Mouse (Mus musculus): Measurements from ENCODE around the gene Gpr61. TPM values are rescaled to one million over a fixed set of nuclear protein-coding genes. Genes with fewer than 3 reads are reported as not detected.
A peak's percentile ranks its signal among the peaks of the same experiment; 100 is the strongest.

The Gpr61 gene
- polyA plus RNA-seq, 1 experiment from 2014 or later: 0.12 TPM

- H3K9me3 ChIP-seq (replicated peaks; ENCODE audit: control insufficient read depth, low read length): no peaks in the 10 kb centered on the region
- no peak overlapping the region for H3K27ac ChIP-seq (ENCODE audit: low read length)
- H3K4me3 ChIP-seq (ENCODE audit: low read length): no peak overlapping the region
- peaks cover 5% of the 10 kb centered on the region for H3K36me3 ChIP-seq (ENCODE audit: control insufficient read depth, insufficient read depth)
- 59% methylated on average over 1 of the region's 1 CpGs for WGBS
- ATAC-seq (replicated peaks; ENCODE audit: extremely low read depth, insufficient read depth, low FRiP score): no peak
- 0 out of 2 replicates have a peak, but pooled peaks cover 3% of the 10 kb centered on the region for H3K4me1 ChIP-seq (ENCODE audit: control insufficient read depth, insufficient read depth, low read length)
- H3K27me3 ChIP-seq (ENCODE audit: control insufficient read depth, insufficient read depth, low read length): no peaks in the 10 kb centered on the region
- no peak overlapping the region for H3K4me2 ChIP-seq (ENCODE audit: low read depth, low read length)
- H3K9ac ChIP-seq (ENCODE audit: low read length): no peak overlapping the region
Measured at GRCm38 (mm10) chr3:108124131-108124530, 30.6 kb downstream of the Gpr61 start.

- H3K27me3 ChIP-seq (ENCODE audit: control insufficient read depth, insufficient read depth, low read length): no peaks in the 10 kb centered on the region
- no peak overlapping the region for H3K4me3 ChIP-seq (ENCODE audit: low read length)
- H3K27ac ChIP-seq (ENCODE audit: low read length): no peak overlapping the region
- no peak overlapping the region for H3K4me2 ChIP-seq (ENCODE audit: low read depth, low read length)
- no peak overlapping the region for H3K9ac ChIP-seq (ENCODE audit: low read length)
- no peaks in the 10 kb centered on the region for H3K9me3 ChIP-seq (replicated peaks; ENCODE audit: control insufficient read depth, low read length)
- WGBS: 78% methylated on average over 5 of the region's 5 CpGs
- no peaks in the 10 kb centered on the region for H3K4me1 ChIP-seq (ENCODE audit: control insufficient read depth, insufficient read depth, low read length)
- ATAC-seq (replicated peaks; ENCODE audit: extremely low read depth, insufficient read depth, low FRiP score): no peak
- H3K36me3 ChIP-seq (ENCODE audit: control insufficient read depth, insufficient read depth): peaks cover 8% of the 10 kb centered on the region
Measured at GRCm38 (mm10) chr3:108123242-108123641, 31.4 kb downstream of the Gpr61 start.

- Histone ChIP-seq H3K4me3 (ENCODE audit: low read length) (no peak overlapping the region), H3K36me3 (ENCODE audit: control insufficient read depth, insufficient read depth) (peaks cover 14% of the 10 kb centered on the region), H3K27me3 (ENCODE audit: control insufficient read depth, insufficient read depth, low read length) (no peaks in the 10 kb centered on the region), H3K27ac (ENCODE audit: low read length) (no peak overlapping the region), H3K4me2 (ENCODE audit: low read depth, low read length) (no peak overlapping the region), H3K4me1 (ENCODE audit: control insufficient read depth, insufficient read depth, low read length) (no peaks in the 10 kb centered on the region), H3K9ac (ENCODE audit: low read length) (no peak overlapping the region), H3K9me3 (replicated peaks; ENCODE audit: control insufficient read depth, low read length) (no peaks in the 10 kb centered on the region)
- no peak for ATAC-seq (replicated peaks; ENCODE audit: extremely low read depth, insufficient read depth, low FRiP score)
- WGBS: 59% methylated on average over 3 of the region's 3 CpGs
Measured at GRCm38 (mm10) chr3:108121101-108121500, 33.6 kb downstream of the Gpr61 start.

- H3K27me3 ChIP-seq (ENCODE audit: control insufficient read depth, insufficient read depth, low read length): no peaks in the 10 kb centered on the region
- H3K9ac ChIP-seq (ENCODE audit: low read length): no peak overlapping the region
- no peaks in the 10 kb centered on the region for H3K4me1 ChIP-seq (ENCODE audit: control insufficient read depth, insufficient read depth, low read length)
- no peak overlapping the region for H3K4me2 ChIP-seq (ENCODE audit: low read depth, low read length)
- 89% methylated on average over 6 of the region's 6 CpGs for WGBS
- ATAC-seq (replicated peaks; ENCODE audit: extremely low read depth, insufficient read depth, low FRiP score): no peak
- H3K4me3 ChIP-seq (ENCODE audit: low read length): no peak overlapping the region
- no peak overlapping the region for H3K27ac ChIP-seq (ENCODE audit: low read length)
- no peaks in the 10 kb centered on the region for H3K9me3 ChIP-seq (replicated peaks; ENCODE audit: control insufficient read depth, low read length)
- peaks cover 27% of the 10 kb centered on the region for H3K36me3 ChIP-seq (ENCODE audit: control insufficient read depth, insufficient read depth)
Measured at GRCm38 (mm10) chr3:108117465-108117864, 37.2 kb downstream of the Gpr61 start.

- Histone ChIP-seq H3K27ac (ENCODE audit: low read length) (no peak overlapping the region), H3K27me3 (ENCODE audit: control insufficient read depth, insufficient read depth, low read length) (no peaks in the 10 kb centered on the region), H3K4me2 (ENCODE audit: low read depth, low read length) (no peak overlapping the region), H3K9ac (ENCODE audit: low read length) (no peak overlapping the region), H3K4me1 (ENCODE audit: control insufficient read depth, insufficient read depth, low read length) (no peaks in the 10 kb centered on the region), H3K9me3 (replicated peaks; ENCODE audit: control insufficient read depth, low read length) (no peaks in the 10 kb centered on the region), H3K4me3 (ENCODE audit: low read length) (no peak overlapping the region), H3K36me3 (ENCODE audit: control insufficient read depth, insufficient read depth) (peaks cover 42% of the 10 kb centered on the region)
- 77% methylated on average over 7 of the region's 7 CpGs for WGBS
- ATAC-seq (replicated peaks; ENCODE audit: extremely low read depth, insufficient read depth, low FRiP score): no peak
Measured at GRCm38 (mm10) chr3:108113591-108114289, 40.9 kb downstream of the Gpr61 start.

- Histone ChIP-seq H3K4me1 (ENCODE audit: control insufficient read depth, insufficient read depth, low read length) (no peaks in the 10 kb centered on the region), H3K36me3 (ENCODE audit: control insufficient read depth, insufficient read depth) (peaks cover 50% of the 10 kb centered on the region), H3K4me3 (ENCODE audit: low read length) (no peak overlapping the region), H3K9me3 (replicated peaks; ENCODE audit: control insufficient read depth, low read length) (no peaks in the 10 kb centered on the region), H3K4me2 (ENCODE audit: low read depth, low read length) (no peak overlapping the region), H3K27me3 (ENCODE audit: control insufficient read depth, insufficient read depth, low read length) (no peaks in the 10 kb centered on the region), H3K27ac (ENCODE audit: low read length) (no peak overlapping the region), H3K9ac (ENCODE audit: low read length) (no peak overlapping the region)
- 66% methylated on average over 4 of the region's 4 CpGs for WGBS
- no peak for ATAC-seq (replicated peaks; ENCODE audit: extremely low read depth, insufficient read depth, low FRiP score)
Measured at GRCm38 (mm10) chr3:108112666-108113065, 42.0 kb downstream of the Gpr61 start.

- Histone ChIP-seq H3K4me2 (ENCODE audit: low read depth, low read length) (no peak overlapping the region), H3K36me3 (ENCODE audit: control insufficient read depth, insufficient read depth) (peaks cover 48% of the 10 kb centered on the region), H3K9ac (ENCODE audit: low read length) (no peak overlapping the region), H3K27ac (ENCODE audit: low read length) (no peak overlapping the region), H3K4me3 (ENCODE audit: low read length) (no peak overlapping the region), H3K27me3 (ENCODE audit: control insufficient read depth, insufficient read depth, low read length) (no peaks in the 10 kb centered on the region), H3K4me1 (ENCODE audit: control insufficient read depth, insufficient read depth, low read length) (no peaks in the 10 kb centered on the region), H3K9me3 (replicated peaks; ENCODE audit: control insufficient read depth, low read length) (no peaks in the 10 kb centered on the region)
- 66% methylated on average over 7 of the region's 7 CpGs for WGBS
- ATAC-seq (replicated peaks; ENCODE audit: extremely low read depth, insufficient read depth, low FRiP score): no peak
Measured at GRCm38 (mm10) chr3:108112246-108112645, 42.4 kb downstream of the Gpr61 start.

- ATAC-seq (replicated peaks; ENCODE audit: extremely low read depth, insufficient read depth, low FRiP score): no peak
- WGBS: 72% methylated on average over 5 of the region's 5 CpGs
Measured at GRCm38 (mm10) chr3:108111320-108111719, 43.4 kb downstream of the Gpr61 start.

GRCm38 (mm10) chr3:108105281-108105680 lies 49.4 kb downstream of the Gpr61 start:
- ATAC-seq (replicated peaks; ENCODE audit: extremely low read depth, insufficient read depth, low FRiP score): peak; percentile 82
- 27% methylated on average over 3 of the region's 3 CpGs for WGBS
- Histone ChIP-seq H3K27me3 (ENCODE audit: control insufficient read depth, insufficient read depth, low read length) (no peaks in the 10 kb centered on the region), H3K27ac (ENCODE audit: low read length) (no peak overlapping the region), H3K4me1 (ENCODE audit: control insufficient read depth, insufficient read depth, low read length) (peaks cover 5% of the 10 kb centered on the region; the same call in 1 of the 2 replicates), H3K4me2 (ENCODE audit: low read depth, low read length) (no peak overlapping the region), H3K9me3 (replicated peaks; ENCODE audit: control insufficient read depth, low read length) (no peaks in the 10 kb centered on the region), H3K9ac (ENCODE audit: low read length) (no peak overlapping the region), H3K4me3 (ENCODE audit: low read length) (no peak overlapping the region), H3K36me3 (ENCODE audit: control insufficient read depth, insufficient read depth) (peaks cover 28% of the 10 kb centered on the region)

More at GRCm38 (mm10) chr3:108111320-108111719, 43.4 kb downstream of the Gpr61 start:
- no peak overlapping the region for H3K4me2 ChIP-seq (ENCODE audit: low read depth, low read length)
- no peaks in the 10 kb centered on the region for H3K9me3 ChIP-seq (replicated peaks; ENCODE audit: control insufficient read depth, low read length)
- H3K9ac ChIP-seq (ENCODE audit: low read length): no peak overlapping the region
- H3K4me3 ChIP-seq (ENCODE audit: low read length): no peak overlapping the region
- peaks cover 47% of the 10 kb centered on the region for H3K36me3 ChIP-seq (ENCODE audit: control insufficient read depth, insufficient read depth)
- H3K27ac ChIP-seq (ENCODE audit: low read length): no peak overlapping the region
- no peaks in the 10 kb centered on the region for H3K4me1 ChIP-seq (ENCODE audit: control insufficient read depth, insufficient read depth, low read length)
- no peaks in the 10 kb centered on the region for H3K27me3 ChIP-seq (ENCODE audit: control insufficient read depth, insufficient read depth, low read length)
